Mouse (Mus musculus) megakaryocyte, embryonic 14.5 days (primary cell): ENCODE results near the gene Trpm5.

Experiments
- FLI1 ChIP-seq: IDR thresholded peaks from 2 replicates; pipeline ENCODE4 v1.6.1; 2012; ENCODE audit warnings: low read length, inconsistent platforms, mixed read lengths
- GATA1 ChIP-seq: IDR thresholded peaks from 3 replicates; pipeline ENCODE4 v1.6.1; 2012; ENCODE audit warnings: mixed read lengths, low read length, inconsistent platforms, borderline replicate concordance

DNA sequence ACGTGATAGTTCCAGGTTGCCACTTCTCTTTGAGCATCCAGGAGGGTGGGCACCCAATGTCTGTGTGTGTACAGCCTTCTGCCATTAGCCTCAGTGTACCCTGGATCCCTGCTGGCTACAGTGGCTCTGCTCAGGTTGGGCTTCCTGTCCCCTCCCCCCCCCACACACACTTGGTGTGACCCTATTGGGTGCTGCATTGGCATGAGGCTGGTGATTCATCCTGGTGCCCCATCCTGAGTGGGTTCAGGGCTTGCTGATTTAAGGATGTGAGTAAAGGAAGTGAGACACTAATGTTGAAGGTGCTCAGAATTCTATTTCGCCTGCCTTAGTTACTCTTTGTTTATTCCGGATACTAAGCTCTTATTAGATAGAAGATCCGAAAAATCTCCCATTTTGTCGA is 38.4 kb upstream of the Trpm5 start:
- TF ChIP-seq GATA1 (no peak), FLI1 (no peak)
